Mouse (Mus musculus): Measurements from ENCODE around the gene 6430531B16Rik. TPM values are rescaled to one million over a fixed set of nuclear protein-coding genes. Genes with fewer than 3 reads are reported as not detected.

Gene 6430531B16Rik
- polyA plus RNA-seq (2012; ENCODE audit: low replicate concordance), result 0.17 and 1.4 TPM in 2 replicates

GRCm38 (mm10) chr7:139978278-139978892 lies at the start of gene 6430531B16Rik:
Gene 6430531B16Rik (minus strand): TSS chr7:139978755.

GRCm38 (mm10) chr7:139992406-139992805 lies 13.9 kb upstream of the 6430531B16Rik start, which contains the start of gene Adam8:
Gene Adam8 (minus strand): TSS chr7:139992562.

GRCm38 (mm10) chr7:139943674-139944281 lies 34.8 kb downstream of the 6430531B16Rik start, which contains the start of gene Utf1:
Gene Utf1 (plus strand): TSS chr7:139943789.

Other genes starting within 250 kb of the 6430531B16Rik start
- not detected in 2 replicates for gene Adgra1, start 144.6 kb downstream of the 6430531B16Rik start, polyA plus RNA-seq (2012; ENCODE audit: low replicate concordance)
- 0.13 and 0.22 TPM in 2 replicates for gene Kndc1, start 84.1 kb downstream of the 6430531B16Rik start, polyA plus RNA-seq (2012; ENCODE audit: low replicate concordance)
- gene Utf1, start 35.0 kb downstream of the 6430531B16Rik start, polyA plus RNA-seq (2012; ENCODE audit: low replicate concordance), result 3.6 and 7.4 TPM in 2 replicates
- 11.9 and 25.8 TPM in 2 replicates for gene Adam8, start 13.8 kb upstream of the 6430531B16Rik start, polyA plus RNA-seq (2012; ENCODE audit: low replicate concordance)
- 20.5 and 29.4 TPM in 2 replicates for gene Zfp511, start 57.6 kb upstream of the 6430531B16Rik start, polyA plus RNA-seq (2012; ENCODE audit: low replicate concordance)
- gene Tubgcp2, start 57.9 kb upstream of the 6430531B16Rik start, polyA plus RNA-seq (2012; ENCODE audit: low replicate concordance), result 4.1 and 6.5 TPM in 2 replicates
- not detected in 2 replicates for gene Msx3, start 70.3 kb upstream of the 6430531B16Rik start, polyA plus RNA-seq (2012; ENCODE audit: low replicate concordance)
- 0.16 TPM in 1 of 2 replicates, not detected in the other for gene Caly, start 103.8 kb upstream of the 6430531B16Rik start, polyA plus RNA-seq (2012; ENCODE audit: low replicate concordance)
- not detected in 2 replicates for gene Prap1, start 114.6 kb upstream of the 6430531B16Rik start, polyA plus RNA-seq (2012; ENCODE audit: low replicate concordance)
- 10.5 and 15.7 TPM in 2 replicates for gene Fuom, start 123.7 kb upstream of the 6430531B16Rik start, polyA plus RNA-seq (2012; ENCODE audit: low replicate concordance)
- gene Paox, start 137.0 kb upstream of the 6430531B16Rik start, polyA plus RNA-seq (2012; ENCODE audit: low replicate concordance), result 1.7 and 7.6 TPM in 2 replicates
- gene Echs1, start 137.7 kb upstream of the 6430531B16Rik start, polyA plus RNA-seq (2012; ENCODE audit: low replicate concordance), result 3.3 and 6.3 TPM in 2 replicates
- 6.5 and 7.2 TPM in 2 replicates for gene Mtg1, start 158.8 kb upstream of the 6430531B16Rik start, polyA plus RNA-seq (2012; ENCODE audit: low replicate concordance)
- not detected in 2 replicates for gene Sprn, start 176.1 kb upstream of the 6430531B16Rik start, polyA plus RNA-seq (2012; ENCODE audit: low replicate concordance)
- not detected in 2 replicates for gene Olfr522, start 186.0 kb upstream of the 6430531B16Rik start, polyA plus RNA-seq (2012; ENCODE audit: low replicate concordance)
- not detected in 2 replicates for gene Olfr523, start 194.5 kb upstream of the 6430531B16Rik start, polyA plus RNA-seq (2012; ENCODE audit: low replicate concordance)
- gene Olfr524, start 227.2 kb upstream of the 6430531B16Rik start, polyA plus RNA-seq (2012; ENCODE audit: low replicate concordance), result not detected in 2 replicates
- gene Cd163l1, start 239.5 kb upstream of the 6430531B16Rik start, polyA plus RNA-seq (2012; ENCODE audit: low replicate concordance), result 0.23 and 0.56 TPM in 2 replicates